Mouse (Mus musculus): Measurements from ENCODE around the gene Rnf130. TPM values are rescaled to one million over a fixed set of nuclear protein-coding genes. Genes with fewer than 3 reads are reported as not detected.

The Rnf130 gene
- polyA plus RNA-seq, 1 experiment from 2014 or later: 43.5 TPM

GRCm38 (mm10) chr11:50044454-50044853 lies 19.3 kb downstream of the Rnf130 start:
- H3K27ac ChIP-seq (ENCODE audit: low read length): no peak overlapping the region
- no peak for ATAC-seq (ENCODE audit: insufficient number of reproducible peaks, insufficient read depth, low FRiP score, low read depth)
- no peaks in the 10 kb centered on the region for H3K36me3 ChIP-seq (ENCODE audit: control insufficient read depth, insufficient read depth, low read length)
- H3K9me3 ChIP-seq (ENCODE audit: control insufficient read depth, low read depth, low read length): no peaks in the 10 kb centered on the region
- no peak overlapping the region for H3K4me2 ChIP-seq (replicated peaks; ENCODE audit: low read depth, low read length)
- H3K4me3 ChIP-seq (ENCODE audit: low read depth, low read length): no peak overlapping the region
- WGBS: 86% methylated on average over 4 of the region's 4 CpGs
- H3K9ac ChIP-seq (replicated peaks; ENCODE audit: low read depth, low read length): no peak overlapping the region
- H3K4me1 ChIP-seq (ENCODE audit: control insufficient read depth, insufficient read depth, low read length): 0 out of 2 replicates have a peak, but pooled peaks cover 2% of the 10 kb centered on the region
- H3K27me3 ChIP-seq (ENCODE audit: control insufficient read depth, insufficient read depth, low read length): no peaks in the 10 kb centered on the region

- no peak for ATAC-seq (ENCODE audit: insufficient number of reproducible peaks, insufficient read depth, low FRiP score, low read depth)
- Histone ChIP-seq H3K27ac (ENCODE audit: low read length) (no peak overlapping the region), H3K4me2 (replicated peaks; ENCODE audit: low read depth, low read length) (no peak overlapping the region), H3K27me3 (ENCODE audit: control insufficient read depth, insufficient read depth, low read length) (no peaks in the 10 kb centered on the region), H3K4me3 (ENCODE audit: low read depth, low read length) (no peak overlapping the region), H3K4me1 (ENCODE audit: control insufficient read depth, insufficient read depth, low read length) (0 out of 2 replicates have a peak, but pooled peaks cover 2% of the 10 kb centered on the region), H3K9me3 (ENCODE audit: control insufficient read depth, low read depth, low read length) (no peaks in the 10 kb centered on the region), H3K36me3 (ENCODE audit: control insufficient read depth, insufficient read depth, low read length) (no peaks in the 10 kb centered on the region), H3K9ac (replicated peaks; ENCODE audit: low read depth, low read length) (no peak overlapping the region)
- 70% methylated on average over 1 of the region's 1 CpGs for WGBS
Measured at GRCm38 (mm10) chr11:50047610-50048009, 22.5 kb downstream of the Rnf130 start.

- no peak overlapping the region for H3K9ac ChIP-seq (replicated peaks; ENCODE audit: low read depth, low read length)
- 37% methylated on average over 6 of the region's 6 CpGs for WGBS
- H3K4me3 ChIP-seq (ENCODE audit: low read depth, low read length): no peak overlapping the region
- no peak for ATAC-seq (ENCODE audit: insufficient number of reproducible peaks, insufficient read depth, low FRiP score, low read depth)
- H3K4me1 ChIP-seq (ENCODE audit: control insufficient read depth, insufficient read depth, low read length): 0 out of 2 replicates have a peak, but pooled peaks cover 2% of the 10 kb centered on the region
- H3K4me2 ChIP-seq (replicated peaks; ENCODE audit: low read depth, low read length): no peak overlapping the region
- no peaks in the 10 kb centered on the region for H3K9me3 ChIP-seq (ENCODE audit: control insufficient read depth, low read depth, low read length)
- H3K27me3 ChIP-seq (ENCODE audit: control insufficient read depth, insufficient read depth, low read length): no peaks in the 10 kb centered on the region
- no peaks in the 10 kb centered on the region for H3K36me3 ChIP-seq (ENCODE audit: control insufficient read depth, insufficient read depth, low read length)
- H3K27ac ChIP-seq (ENCODE audit: low read length): no peak overlapping the region
Measured at GRCm38 (mm10) chr11:50048115-50048514, 23.0 kb downstream of the Rnf130 start.

GRCm38 (mm10) chr11:50050392-50050791 lies 25.2 kb downstream of the Rnf130 start:
- WGBS: 78% methylated on average over 6 of the region's 6 CpGs
- no peak for ATAC-seq (ENCODE audit: insufficient number of reproducible peaks, insufficient read depth, low FRiP score, low read depth)
- H3K4me2 ChIP-seq (replicated peaks; ENCODE audit: low read depth, low read length): no peak overlapping the region

GRCm38 (mm10) chr11:50057713-50058112 lies 32.6 kb downstream of the Rnf130 start:
- no peaks in the 10 kb centered on the region for H3K4me1 ChIP-seq (ENCODE audit: control insufficient read depth, insufficient read depth, low read length)
- H3K4me3 ChIP-seq (ENCODE audit: low read depth, low read length): no peak overlapping the region
- H3K4me2 ChIP-seq (replicated peaks; ENCODE audit: low read depth, low read length): no peak overlapping the region
- H3K9ac ChIP-seq (replicated peaks; ENCODE audit: low read depth, low read length): no peak overlapping the region
- no peak for ATAC-seq (ENCODE audit: insufficient number of reproducible peaks, insufficient read depth, low FRiP score, low read depth)
- no peaks in the 10 kb centered on the region for H3K36me3 ChIP-seq (ENCODE audit: control insufficient read depth, insufficient read depth, low read length)
- 67% methylated on average over 2 of the region's 2 CpGs for WGBS
- no peak overlapping the region for H3K27ac ChIP-seq (ENCODE audit: low read length)
- H3K9me3 ChIP-seq (ENCODE audit: control insufficient read depth, low read depth, low read length): no peaks in the 10 kb centered on the region
- H3K27me3 ChIP-seq (ENCODE audit: control insufficient read depth, insufficient read depth, low read length): no peaks in the 10 kb centered on the region

More at GRCm38 (mm10) chr11:50050392-50050791, 25.2 kb downstream of the Rnf130 start:
- H3K9ac ChIP-seq (replicated peaks; ENCODE audit: low read depth, low read length): no peak overlapping the region
- no peaks in the 10 kb centered on the region for H3K9me3 ChIP-seq (ENCODE audit: control insufficient read depth, low read depth, low read length)
- no peak overlapping the region for H3K27ac ChIP-seq (ENCODE audit: low read length)
- no peaks in the 10 kb centered on the region for H3K27me3 ChIP-seq (ENCODE audit: control insufficient read depth, insufficient read depth, low read length)
- H3K4me3 ChIP-seq (ENCODE audit: low read depth, low read length): no peak overlapping the region
- no peaks in the 10 kb centered on the region for H3K36me3 ChIP-seq (ENCODE audit: control insufficient read depth, insufficient read depth, low read length)
- 0 out of 2 replicates have a peak, but pooled peaks cover 2% of the 10 kb centered on the region for H3K4me1 ChIP-seq (ENCODE audit: control insufficient read depth, insufficient read depth, low read length)

GRCm38 (mm10) chr11:50058277-50058676 lies 33.1 kb downstream of the Rnf130 start:
- Histone ChIP-seq H3K36me3 (ENCODE audit: control insufficient read depth, insufficient read depth, low read length) (no peaks in the 10 kb centered on the region), H3K4me1 (ENCODE audit: control insufficient read depth, insufficient read depth, low read length) (no peaks in the 10 kb centered on the region), H3K9me3 (ENCODE audit: control insufficient read depth, low read depth, low read length) (no peaks in the 10 kb centered on the region), H3K9ac (replicated peaks; ENCODE audit: low read depth, low read length) (no peak overlapping the region), H3K4me2 (replicated peaks; ENCODE audit: low read depth, low read length) (no peak overlapping the region), H3K4me3 (ENCODE audit: low read depth, low read length) (no peak overlapping the region), H3K27me3 (ENCODE audit: control insufficient read depth, insufficient read depth, low read length) (no peaks in the 10 kb centered on the region), H3K27ac (ENCODE audit: low read length) (no peak overlapping the region)
- ATAC-seq (ENCODE audit: insufficient number of reproducible peaks, insufficient read depth, low FRiP score, low read depth): no peak
- WGBS: 91% methylated on average over 6 of the region's 6 CpGs

- WGBS: 92% methylated on average over 6 of the region's 6 CpGs
- no peaks in the 10 kb centered on the region for H3K4me1 ChIP-seq (ENCODE audit: control insufficient read depth, insufficient read depth, low read length)
- no peak overlapping the region for H3K9ac ChIP-seq (replicated peaks; ENCODE audit: low read depth, low read length)
- H3K4me3 ChIP-seq (ENCODE audit: low read depth, low read length): no peak overlapping the region
- H3K9me3 ChIP-seq (ENCODE audit: control insufficient read depth, low read depth, low read length): no peaks in the 10 kb centered on the region
- no peaks in the 10 kb centered on the region for H3K27me3 ChIP-seq (ENCODE audit: control insufficient read depth, insufficient read depth, low read length)
- H3K36me3 ChIP-seq (ENCODE audit: control insufficient read depth, insufficient read depth, low read length): no peaks in the 10 kb centered on the region
- ATAC-seq (ENCODE audit: insufficient number of reproducible peaks, insufficient read depth, low FRiP score, low read depth): no peak
- no peak overlapping the region for H3K27ac ChIP-seq (ENCODE audit: low read length)
- H3K4me2 ChIP-seq (replicated peaks; ENCODE audit: low read depth, low read length): no peak overlapping the region
Measured at GRCm38 (mm10) chr11:50059045-50059444, 33.9 kb downstream of the Rnf130 start.

GRCm38 (mm10) chr11:50062116-50062515 lies 37.0 kb downstream of the Rnf130 start:
- H3K27me3 ChIP-seq (ENCODE audit: control insufficient read depth, insufficient read depth, low read length): no peaks in the 10 kb centered on the region
- ATAC-seq (ENCODE audit: insufficient number of reproducible peaks, insufficient read depth, low FRiP score, low read depth): no peak
- no peak overlapping the region for H3K4me3 ChIP-seq (ENCODE audit: low read depth, low read length)
- H3K9me3 ChIP-seq (ENCODE audit: control insufficient read depth, low read depth, low read length): no peaks in the 10 kb centered on the region
- H3K4me1 ChIP-seq (ENCODE audit: control insufficient read depth, insufficient read depth, low read length): no peaks in the 10 kb centered on the region
- no peaks in the 10 kb centered on the region for H3K36me3 ChIP-seq (ENCODE audit: control insufficient read depth, insufficient read depth, low read length)
- no peak overlapping the region for H3K9ac ChIP-seq (replicated peaks; ENCODE audit: low read depth, low read length)
- no peak overlapping the region for H3K4me2 ChIP-seq (replicated peaks; ENCODE audit: low read depth, low read length)
- 33% methylated on average over 7 of the region's 7 CpGs for WGBS
- H3K27ac ChIP-seq (ENCODE audit: low read length): no peak overlapping the region

GRCm38 (mm10) chr11:50066088-50066487 lies 40.9 kb downstream of the Rnf130 start:
- WGBS: 73% methylated on average over 2 of the region's 2 CpGs
- Histone ChIP-seq H3K27ac (ENCODE audit: low read length) (no peak overlapping the region), H3K4me1 (ENCODE audit: control insufficient read depth, insufficient read depth, low read length) (no peaks in the 10 kb centered on the region), H3K9ac (replicated peaks; ENCODE audit: low read depth, low read length) (no peak overlapping the region), H3K4me3 (ENCODE audit: low read depth, low read length) (no peak overlapping the region), H3K36me3 (ENCODE audit: control insufficient read depth, insufficient read depth, low read length) (no peaks in the 10 kb centered on the region), H3K9me3 (ENCODE audit: control insufficient read depth, low read depth, low read length) (no peaks in the 10 kb centered on the region), H3K4me2 (replicated peaks; ENCODE audit: low read depth, low read length) (no peak overlapping the region), H3K27me3 (ENCODE audit: control insufficient read depth, insufficient read depth, low read length) (no peaks in the 10 kb centered on the region)
- no peak for ATAC-seq (ENCODE audit: insufficient number of reproducible peaks, insufficient read depth, low FRiP score, low read depth)
